Mouse (Mus musculus): Measurements from ENCODE around the gene Ndufaf3. TPM values are rescaled to one million over a fixed set of nuclear protein-coding genes. Genes with fewer than 3 reads are reported as not detected.

Gene Ndufaf3
- polyA plus RNA-seq, 1 experiment from 2014 or later: 53.4 TPM

GRCm38 (mm10) chr9:108579344-108579690, 12.1 kb upstream of the Ndufaf3 start:
- Histone ChIP-seq H3K27ac (ENCODE audit: low read depth, low read length) (no peak overlapping the region), H3K4me1 (replicated peaks; ENCODE audit: control insufficient read depth, insufficient read depth, low read length) (no peaks in the 10 kb centered on the region), H3K4me2 (replicated peaks; ENCODE audit: low read depth) (peak overlapping the region; percentile 88), H3K4me3 (ENCODE audit: low read depth, low read length) (peak overlapping the region; percentile 59), H3K27me3 (replicated peaks; ENCODE audit: control insufficient read depth, insufficient read depth, low read length) (no peaks in the 10 kb centered on the region), H3K9me3 (ENCODE audit: control insufficient read depth) (no peaks in the 10 kb centered on the region), H3K36me3 (ENCODE audit: control insufficient read depth, insufficient read depth) (peaks cover 19% of the 10 kb centered on the region; the same call in 1 of the 2 replicates), H3K9ac (ENCODE audit: low read depth, low read length) (peak overlapping the region; percentile 78; the same call in 1 of the 2 replicates)
- WGBS: 61% methylated on average over 5 of the region's 5 CpGs
- no peak for TF ChIP-seq CTCF (IDR thresholded peaks at IDR 0.05; ENCODE audit: low read depth)
- no peak for ATAC-seq

- Histone ChIP-seq H3K4me1 (replicated peaks; ENCODE audit: control insufficient read depth, insufficient read depth, low read length) (no peaks in the 10 kb centered on the region), H3K36me3 (ENCODE audit: control insufficient read depth, insufficient read depth) (peaks cover 19% of the 10 kb centered on the region; the same call in 1 of the 2 replicates), H3K4me2 (replicated peaks; ENCODE audit: low read depth) (peak within 1 kb of the TSS; percentile 88), H3K9me3 (ENCODE audit: control insufficient read depth) (no peaks in the 10 kb centered on the region), H3K27me3 (replicated peaks; ENCODE audit: control insufficient read depth, insufficient read depth, low read length) (no peaks in the 10 kb centered on the region), H3K27ac (ENCODE audit: low read depth, low read length) (peak within 1 kb of the TSS; percentile 65), H3K9ac (ENCODE audit: low read depth, low read length) (peak within 1 kb of the TSS; percentile 78), H3K4me3 (ENCODE audit: low read depth, low read length) (peak within 1 kb of the TSS; percentile 59)
- 0 out of 2 replicates have a peak, but pooled peaks have one; percentile 3 for TF ChIP-seq CTCF (IDR thresholded peaks at IDR 0.05; ENCODE audit: low read depth)
- 5% methylated on average over 51 of the region's 51 CpGs for WGBS
- peak; percentile 84 for ATAC-seq
These were observed 11.5 kb upstream of the Ndufaf3 start, which contains the start of gene Wdr6 for GRCm38 (mm10) chr9:108578545-108579343. TSS of gene Wdr6 (minus strand) at chr9:108578739.

- H3K9ac ChIP-seq (ENCODE audit: low read depth, low read length): peak overlapping the region; percentile 78
- peaks cover 24% of the 10 kb centered on the region; the same call in 1 of the 2 replicates for H3K36me3 ChIP-seq (ENCODE audit: control insufficient read depth, insufficient read depth)
- WGBS: 1% methylated on average over 24 of the region's 24 CpGs
- peak overlapping the region; percentile 59 for H3K4me3 ChIP-seq (ENCODE audit: low read depth, low read length)
- H3K4me1 ChIP-seq (replicated peaks; ENCODE audit: control insufficient read depth, insufficient read depth, low read length): no peaks in the 10 kb centered on the region
- peak overlapping the region; percentile 88 for H3K4me2 ChIP-seq (replicated peaks; ENCODE audit: low read depth)
- TF ChIP-seq CTCF (IDR thresholded peaks at IDR 0.05; ENCODE audit: low read depth): no peak
- peak overlapping the region; percentile 65 for H3K27ac ChIP-seq (ENCODE audit: low read depth, low read length)
- H3K9me3 ChIP-seq (ENCODE audit: control insufficient read depth): no peaks in the 10 kb centered on the region
- peak; percentile 20 for ATAC-seq
- no peaks in the 10 kb centered on the region for H3K27me3 ChIP-seq (replicated peaks; ENCODE audit: control insufficient read depth, insufficient read depth, low read length)
These were observed 10.8 kb upstream of the Ndufaf3 start for GRCm38 (mm10) chr9:108577934-108578544.

- H3K9me3 ChIP-seq (ENCODE audit: control insufficient read depth): no peaks in the 10 kb centered on the region
- peak overlapping the region; percentile 88 for H3K4me2 ChIP-seq (replicated peaks; ENCODE audit: low read depth)
- no peaks in the 10 kb centered on the region for H3K4me1 ChIP-seq (replicated peaks; ENCODE audit: control insufficient read depth, insufficient read depth, low read length)
- no peak for ATAC-seq
- H3K9ac ChIP-seq (ENCODE audit: low read depth, low read length): no peak overlapping the region
- H3K4me3 ChIP-seq (ENCODE audit: low read depth, low read length): no peak overlapping the region
- peaks cover 32% of the 10 kb centered on the region for H3K36me3 ChIP-seq (ENCODE audit: control insufficient read depth, insufficient read depth)
- no peaks in the 10 kb centered on the region for H3K27me3 ChIP-seq (replicated peaks; ENCODE audit: control insufficient read depth, insufficient read depth, low read length)
- 36% methylated on average over 6 of the region's 6 CpGs for WGBS
- TF ChIP-seq CTCF (IDR thresholded peaks at IDR 0.05; ENCODE audit: low read depth): no peak
- no peak overlapping the region for H3K27ac ChIP-seq (ENCODE audit: low read depth, low read length)
These were observed 9.8 kb upstream of the Ndufaf3 start for GRCm38 (mm10) chr9:108577025-108577424.

GRCm38 (mm10) chr9:108575321-108576297, 8.4 kb upstream of the Ndufaf3 start:
- Histone ChIP-seq H3K4me1 (replicated peaks; ENCODE audit: control insufficient read depth, insufficient read depth, low read length) (no peaks in the 10 kb centered on the region), H3K27ac (ENCODE audit: low read depth, low read length) (no peak overlapping the region), H3K36me3 (ENCODE audit: control insufficient read depth, insufficient read depth) (peaks cover 45% of the 10 kb centered on the region), H3K4me3 (ENCODE audit: low read depth, low read length) (no peak overlapping the region), H3K4me2 (replicated peaks; ENCODE audit: low read depth) (no peak overlapping the region), H3K27me3 (replicated peaks; ENCODE audit: control insufficient read depth, insufficient read depth, low read length) (no peaks in the 10 kb centered on the region), H3K9ac (ENCODE audit: low read depth, low read length) (no peak overlapping the region), H3K9me3 (ENCODE audit: control insufficient read depth) (no peaks in the 10 kb centered on the region)
- TF ChIP-seq CTCF (IDR thresholded peaks at IDR 0.05; ENCODE audit: low read depth): no peak
- no peak for ATAC-seq
- 87% methylated on average over 37 of the region's 37 CpGs for WGBS
